Mouse (Mus musculus) megakaryocyte, embryonic 14.5 days (primary cell): ENCODE results near the gene Camk2b.

Experiments
- FLI1 ChIP-seq: IDR thresholded peaks from 2 replicates; pipeline ENCODE4 v1.6.1; 2012; ENCODE audit warnings: low read length, inconsistent platforms, mixed read lengths
- GATA1 ChIP-seq: IDR thresholded peaks from 3 replicates; pipeline ENCODE4 v1.6.1; 2012; ENCODE audit warnings: mixed read lengths, low read length, inconsistent platforms, borderline replicate concordance

GRCm38 (mm10) chr11:6065551-6066121 is 526 bp downstream of the Camk2b start:
- TF ChIP-seq GATA1 (no peak), FLI1 (no peak)
